Mouse (Mus musculus) brain, embryonic 14.5 days (tissue): ENCODE results near the gene Klhl21.

ENCODE experiments used
- CTCF ChIP-seq: fragments of 200-500 bp; IDR thresholded peaks from 2 replicates; pipeline ENCODE4 v1.5.1; 2012; ENCODE audit warnings: inconsistent platforms, mild to moderate bottlenecking, moderate library complexity, borderline replicate concordance; ENCODE audit not compliant: insufficient read depth, insufficient read length; ENCODE audit errors: extremely low read depth
- POLR2A ChIP-seq: fragments of 200-500 bp; IDR thresholded peaks from 2 replicates; pipeline ENCODE4 v1.6.1; 2012; ENCODE audit warnings: mild to moderate bottlenecking, inconsistent platforms, borderline replicate concordance; ENCODE audit not compliant: poor library complexity, insufficient read depth, insufficient read length, severe bottlenecking; ENCODE audit errors: extremely low read depth

- TF ChIP-seq CTCF (no peak), POLR2A (no peak)
These were observed 19.9 kb downstream of the Klhl21 start for GRCm38 (mm10) chr4:152028456-152028855.
